Mouse (Mus musculus) erythroid progenitor cell, adult 5-6 weeks (primary cell): ENCODE results near the gene Creb3l4. TPM values are rescaled to one million over a fixed set of nuclear protein-coding genes. Genes with fewer than 3 reads are reported as not detected.

ENCODE experiments used
- ATAC-seq: replicated peaks from 2 replicates; pipeline ENCODE4 v1.8.0; 2016; ENCODE audit warnings: moderate number of reproducible peaks, mild to moderate bottlenecking, moderate TSS enrichment, inconsistent platforms; ENCODE audit not compliant: poor library complexity, low FRiP score, severe bottlenecking
- total RNA-seq, 2 experiments: library from RNA; stranded (forward) in 1 of 2; stranded (reverse) in 1 of 2; fragments of 150-400 nt in 1 of 2; fragments of 186-747, 209-891 nt in 1 of 2; gene quantifications; 2 replicates each; pipeline versions ENCODE4 v1.2.3 to v1.2.4; 2015 to 2017; ENCODE audit warnings: low replicate concordance in 2 of 2

The Creb3l4 gene
- total RNA-seq, 2 experiments from 2014 or later, result not detected

GRCm38 (mm10) chr3:90245406-90245805, 2.1 kb upstream of the Creb3l4 start:
- ATAC-seq, result no peak

- ATAC-seq, result peak; percentile 55; the same call in 1 of the 2 replicates
Observed at GRCm38 (mm10) chr3:90241669-90242358, 1.5 kb downstream of the Creb3l4 start.

DNA sequence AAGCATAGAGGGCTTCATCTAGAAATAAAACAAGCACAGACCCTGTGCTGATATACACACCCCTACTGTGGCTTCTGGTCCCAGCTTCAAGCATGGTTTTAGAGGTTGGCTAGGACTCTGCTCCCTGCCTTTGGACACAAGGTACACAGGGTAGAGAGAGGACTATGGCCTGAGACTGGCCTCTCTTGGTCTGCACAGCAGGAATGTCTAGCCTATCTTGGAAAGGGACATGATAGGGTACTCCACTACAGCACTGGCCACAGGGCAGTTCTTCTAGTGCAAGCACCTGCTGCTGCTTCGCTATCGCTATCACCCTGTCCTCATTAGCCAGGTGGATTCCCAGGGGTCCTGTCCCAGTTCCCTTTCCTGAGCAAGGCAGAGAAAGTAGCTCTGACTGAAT, 2.1 kb downstream of the Creb3l4 start:
- ATAC-seq, result no peak

- ATAC-seq, result peak; percentile 84
Observed at GRCm38 (mm10) chr3:90231507-90232333, 11.6 kb downstream of the Creb3l4 start, which contains the start of gene Jtb. Gene Jtb (plus strand): TSS chr3:90231597.

GRCm38 (mm10) chr3:90231075-90231474, 12.2 kb downstream of the Creb3l4 start:
- ATAC-seq, result no peak

DNA sequence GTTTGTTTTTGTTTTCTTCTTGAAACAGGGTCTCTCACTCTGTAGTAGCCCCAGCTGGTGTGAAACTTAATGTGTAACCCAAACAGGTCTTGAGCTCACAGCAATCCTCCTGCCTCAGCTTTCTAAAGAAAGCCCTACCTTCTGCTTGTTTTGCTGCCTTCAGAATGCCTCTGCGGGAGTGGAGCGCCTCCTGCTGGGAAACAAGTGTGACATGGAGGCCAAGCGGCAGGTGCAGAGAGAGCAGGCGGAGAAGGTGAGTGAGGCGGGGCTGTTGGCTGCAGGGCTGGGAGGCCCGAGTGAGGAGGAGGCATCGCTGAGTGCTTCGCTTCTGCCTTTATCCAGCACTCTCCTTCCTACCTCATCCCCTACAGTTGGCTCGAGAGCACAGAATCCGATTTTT, 19.0 kb downstream of the Creb3l4 start:
- ATAC-seq, result no peak

DNA sequence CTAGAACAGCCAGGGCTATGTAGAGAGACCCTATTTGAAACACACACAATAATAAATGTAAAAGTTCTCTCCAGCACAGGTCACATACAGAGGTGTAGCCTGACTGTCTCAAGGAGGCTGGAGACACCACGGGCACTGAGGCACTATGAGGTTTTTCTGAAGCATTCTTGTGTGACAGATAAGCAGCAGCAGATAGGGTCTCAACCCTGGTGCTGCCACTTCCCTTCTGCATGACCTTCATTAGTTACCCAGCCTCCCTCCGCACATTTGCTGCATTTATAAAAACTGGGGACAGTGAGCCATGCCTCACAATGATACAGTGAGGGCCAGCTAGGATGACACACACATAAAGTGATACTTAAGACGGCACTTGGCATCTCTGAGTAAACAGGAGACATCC, 20.4 kb downstream of the Creb3l4 start:
- no peak for ATAC-seq

GRCm38 (mm10) chr3:90222455-90222854, 20.9 kb downstream of the Creb3l4 start:
- no peak for ATAC-seq

DNA sequence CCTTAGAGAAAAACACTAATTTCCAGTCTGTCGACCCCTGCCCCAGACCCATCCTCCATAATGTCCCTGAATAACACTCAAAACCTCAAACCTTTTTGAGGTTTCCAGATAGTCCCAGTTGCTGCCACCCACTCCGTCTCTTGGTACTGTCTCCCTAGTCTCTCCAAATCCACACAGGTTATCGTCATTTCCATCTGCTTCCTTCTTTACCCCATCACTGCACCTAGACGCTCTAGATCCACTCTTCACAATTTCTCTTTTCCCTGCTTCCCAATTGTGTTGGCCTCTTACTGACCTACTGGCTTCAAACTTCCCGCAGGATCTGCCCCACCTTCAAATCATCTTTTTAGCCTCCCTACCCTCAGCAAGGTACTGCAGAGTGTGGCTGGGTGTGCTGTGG, 22.2 kb downstream of the Creb3l4 start:
- no peak for ATAC-seq

DNA sequence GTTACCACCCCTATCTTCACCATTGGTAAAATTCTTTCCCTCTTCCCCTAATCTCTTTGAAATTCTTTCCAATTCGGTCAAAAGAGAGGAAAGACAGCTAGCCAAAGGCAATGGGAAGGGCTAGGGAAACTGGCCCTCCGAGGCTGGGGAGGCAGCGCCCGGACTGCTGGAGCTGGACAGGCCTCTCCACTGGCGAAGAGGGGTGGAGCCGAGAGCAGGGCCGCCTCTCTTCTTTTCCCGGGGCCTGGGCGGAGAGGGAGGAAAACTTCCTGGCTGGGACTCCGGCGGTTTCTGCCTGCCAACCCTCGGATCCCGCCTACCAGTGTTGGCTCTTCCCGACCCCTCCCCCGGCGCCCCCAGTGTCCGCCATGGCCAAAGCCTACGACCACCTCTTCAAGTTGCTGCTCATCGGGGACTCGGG, 22.8 kb downstream of the Creb3l4 start:
- peak; percentile 84 for ATAC-seq

DNA sequence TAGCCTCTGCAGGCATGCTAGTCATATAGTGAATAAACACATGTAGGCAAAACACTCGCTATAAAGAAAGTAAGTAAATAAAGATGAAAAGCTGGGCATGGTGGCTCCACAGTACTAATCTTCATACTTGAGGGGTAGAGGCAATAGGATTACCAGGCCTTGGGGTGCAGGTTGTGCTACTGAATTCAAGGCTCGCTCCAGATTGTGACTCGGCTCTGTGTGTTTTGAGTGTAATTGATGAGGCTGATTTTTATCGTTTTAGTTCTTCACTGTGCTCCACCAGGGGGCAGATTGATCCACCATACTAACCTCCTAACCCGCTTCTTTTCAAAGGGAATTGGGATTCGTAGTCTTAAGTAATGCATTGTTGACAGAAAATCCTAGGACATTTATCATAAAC, 23.2 kb downstream of the Creb3l4 start:
- ATAC-seq, result peak; percentile 74

DNA sequence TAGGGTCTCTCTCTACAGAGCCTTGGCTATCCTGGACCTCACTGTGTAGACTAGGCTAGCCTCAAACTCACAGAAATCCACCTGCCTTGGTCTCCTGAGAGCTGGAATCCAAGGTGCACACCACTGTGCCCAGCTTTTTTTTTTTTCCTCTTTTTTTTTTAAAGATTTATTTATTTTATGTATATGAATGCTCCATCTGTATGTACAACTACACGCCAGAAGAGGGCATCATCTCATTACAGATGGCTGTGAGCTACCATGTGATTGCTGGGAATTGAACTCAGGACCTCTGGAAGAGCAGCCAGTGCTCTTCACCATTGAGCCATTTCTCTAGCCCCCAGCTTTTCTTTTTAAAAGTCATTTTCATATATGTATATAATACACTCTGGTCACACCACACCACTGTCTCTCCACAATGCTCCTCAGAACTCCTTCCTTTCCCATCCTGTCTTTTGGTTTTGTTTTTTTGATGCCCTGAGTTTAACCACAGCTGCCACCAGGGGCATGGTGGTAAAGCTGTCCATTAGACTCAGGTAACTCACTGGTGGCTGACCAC, 27.4 kb downstream of the Creb3l4 start:
- ATAC-seq, result no peak

GRCm38 (mm10) chr3:90213956-90214684, 29.2 kb downstream of the Creb3l4 start:
- ATAC-seq, result peak; percentile 36

- ATAC-seq, result peak; percentile 98
Observed at GRCm38 (mm10) chr3:90213377-90213866, 29.9 kb downstream of the Creb3l4 start, which contains the start of the genes Rps27 and Rab13. Gene Rps27 (minus strand): TSS chr3:90213651. Gene Rab13 (plus strand): TSS chr3:90213695.

- ATAC-seq, result no peak
Observed at GRCm38 (mm10) chr3:90212723-90213122, 30.6 kb downstream of the Creb3l4 start.

DNA sequence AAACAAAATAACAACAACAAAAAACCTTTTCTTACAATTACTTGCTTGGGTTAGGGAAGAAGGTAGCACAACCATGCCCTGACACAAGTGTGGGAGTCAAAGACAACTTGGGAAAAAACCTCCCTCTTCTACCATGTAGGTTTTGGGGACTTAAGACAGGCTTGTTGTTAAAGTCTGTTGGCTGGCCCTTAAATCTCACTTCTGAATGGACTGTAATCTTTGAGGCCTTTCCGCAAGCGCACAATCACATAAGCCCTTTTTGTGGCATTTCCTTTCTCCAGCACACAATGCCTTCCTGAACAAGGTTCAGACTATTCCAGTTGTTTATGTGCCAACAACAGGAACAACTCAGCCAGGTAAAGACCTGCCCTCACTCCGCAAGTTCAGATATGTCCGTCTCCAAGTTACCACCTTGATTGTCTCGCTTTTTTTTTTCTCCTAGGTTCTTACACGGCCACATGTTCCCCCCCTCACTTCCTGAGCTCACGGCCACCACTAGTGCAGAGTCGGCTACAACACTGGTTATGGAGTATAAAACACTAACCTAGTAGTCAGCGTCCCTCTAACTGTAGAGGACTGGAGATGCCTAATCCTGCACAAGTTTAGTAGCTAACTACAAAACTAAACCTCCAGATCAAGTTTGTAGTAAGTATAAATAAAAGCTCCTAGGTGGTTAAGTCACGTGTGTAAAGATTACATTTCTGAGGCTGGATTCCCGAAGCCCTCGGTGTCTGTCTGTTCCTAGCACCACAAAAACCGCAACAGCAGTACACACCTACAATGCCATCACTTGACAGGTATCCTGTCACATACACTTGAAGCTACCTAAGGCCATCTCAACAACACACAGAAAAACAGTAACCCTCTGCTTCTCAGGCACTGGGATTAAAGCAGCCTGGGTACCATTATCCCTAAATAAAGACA, 31.6 kb downstream of the Creb3l4 start:
- no peak for ATAC-seq

DNA sequence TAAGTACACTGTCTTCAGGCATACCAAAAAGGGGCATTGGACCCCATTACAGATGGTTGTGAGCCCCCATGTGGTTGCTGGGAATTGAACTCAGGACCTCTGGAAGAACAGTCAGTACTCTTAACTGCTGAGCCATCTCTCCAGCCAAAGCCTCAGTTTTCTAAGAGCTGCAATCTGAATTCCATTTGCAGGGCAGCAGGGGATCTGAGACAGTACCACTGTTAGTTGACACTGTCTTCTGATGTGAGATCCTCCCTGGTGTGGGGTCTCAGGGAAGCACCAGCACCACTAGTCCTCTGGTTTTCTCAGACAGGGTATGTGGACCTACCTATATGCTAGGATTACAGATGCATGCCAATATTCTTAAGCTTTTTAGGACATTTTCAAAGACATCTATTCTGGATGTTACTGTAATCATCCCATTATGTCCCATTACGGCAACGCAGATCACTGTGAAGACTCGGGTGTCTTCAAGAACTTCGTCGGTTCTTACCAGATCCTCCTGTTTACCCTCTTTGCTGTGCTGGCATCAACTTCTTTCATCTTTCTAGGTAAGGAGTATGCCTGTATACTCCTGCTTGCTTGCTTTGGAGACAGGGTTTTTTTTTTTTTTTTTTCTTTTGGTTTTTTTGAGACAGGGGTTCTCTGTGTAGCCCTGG, 33.3 kb downstream of the Creb3l4 start:
- ATAC-seq, result no peak

DNA sequence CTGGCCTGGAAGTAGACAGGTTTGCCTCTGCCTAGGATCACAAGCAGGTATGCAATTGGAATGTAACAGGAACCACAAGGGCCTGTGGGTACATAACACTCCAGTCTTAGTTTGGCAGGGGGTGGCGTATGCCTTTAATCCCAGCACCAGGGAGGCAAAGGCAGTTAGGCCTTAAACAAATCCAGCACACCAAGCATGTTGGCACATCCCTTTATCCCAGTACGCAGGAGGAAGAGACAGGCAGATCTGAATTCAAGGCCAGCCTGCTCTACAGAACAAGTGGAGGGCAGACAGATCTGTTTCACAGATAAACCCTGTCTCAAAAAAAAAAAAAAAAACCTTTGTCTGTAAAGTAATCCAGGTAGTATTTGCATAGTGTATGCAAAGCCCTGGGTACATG, 34.6 kb downstream of the Creb3l4 start:
- ATAC-seq, result no peak
